ENCODE assay signal across 7 mouse cellular contexts in genomic region chr7:105482426-105482825, GRCm38 (mm10). TPM values are rescaled to one million over a fixed set of nuclear protein-coding genes. Genes with fewer than 3 reads are reported as not detected.
DNase-seq lines count a peak whose midpoint lies in the region; ATAC-seq and TF ChIP-seq lines count a peak whose summit lies in the region.

No protein-coding gene starts in this region.

- peak overlapping the region; percentile 71; the same call in 1 of the 2 replicates for H3K9ac ChIP-seq in forebrain, embryonic 15.5 days (replicated peaks)
- peak overlapping the region; percentile 83 for H3K9ac ChIP-seq in limb, embryonic 14.5 days (ENCODE audit: low read depth, low read length, severe bottlenecking)
- H3K9ac ChIP-seq in neural tube, embryonic 13.5 days, result peak overlapping the region; percentile 82

- peak overlapping the region; percentile 62 for H3K27ac ChIP-seq in forebrain, embryonic 15.5 days (replicated peaks)
- H3K27ac ChIP-seq in hindbrain, embryonic 10.5 days, result peak overlapping the region; percentile 89
- H3K27ac ChIP-seq in limb, embryonic 14.5 days (replicated peaks; ENCODE audit: low read depth, low read length), result peak overlapping the region; percentile 89
- peak overlapping the region; percentile 80 for H3K27ac ChIP-seq in neural tube, embryonic 13.5 days (replicated peaks)

- H3K4me1 ChIP-seq in forebrain, embryonic 15.5 days, result peaks cover 20% of the 10 kb centered on the region
- peaks cover 36% of the 10 kb centered on the region for H3K4me1 ChIP-seq in hindbrain, embryonic 10.5 days (replicated peaks)
- 0 out of 2 replicates have a peak, but pooled peaks cover 9% of the 10 kb centered on the region for H3K4me1 ChIP-seq in limb, embryonic 14.5 days (ENCODE audit: control insufficient read depth, insufficient read depth, low read length)
- H3K4me1 ChIP-seq in neural tube, embryonic 13.5 days (replicated peaks), result peaks cover 34% of the 10 kb centered on the region

- H3K4me3 ChIP-seq in forebrain, embryonic 15.5 days, result peak overlapping the region; percentile 49
- H3K4me3 ChIP-seq in hindbrain, embryonic 10.5 days, result peak overlapping the region; percentile 58
- H3K4me3 ChIP-seq in limb, embryonic 14.5 days (replicated peaks; ENCODE audit: low read length), result peak overlapping the region; percentile 53
- H3K4me3 ChIP-seq in neural tube, embryonic 13.5 days, result peak overlapping the region; percentile 48

- DNase-seq in embryo, embryonic 11 days, result peak; percentile 47
- DNase-seq in hindbrain, embryonic 10.5 days (ENCODE audit: low spot score), result no peak
- peak; percentile 81 for DNase-seq in limb, embryonic 14.5 days (ENCODE audit: low spot score)
- no peak for DNase-seq in B cell, adult 2 months

- no peaks in the 10 kb centered on the region for H3K9me3 ChIP-seq in forebrain, embryonic 15.5 days
- H3K9me3 ChIP-seq in hindbrain, embryonic 10.5 days, result no peaks in the 10 kb centered on the region
- H3K9me3 ChIP-seq in limb, embryonic 14.5 days (ENCODE audit: control insufficient read depth, low read length), result no peaks in the 10 kb centered on the region
- H3K9me3 ChIP-seq in neural tube, embryonic 13.5 days, result no peaks in the 10 kb centered on the region

- no peak for TF ChIP-seq POLR2A in limb, embryonic 14.5 days (IDR thresholded peaks at IDR 0.05; ENCODE audit: borderline replicate concordance, extremely low read depth, insufficient read depth, insufficient read length)

- H3K4me2 ChIP-seq in forebrain, embryonic 15.5 days (replicated peaks), result peak overlapping the region; percentile 89
- H3K4me2 ChIP-seq in limb, embryonic 14.5 days (replicated peaks; ENCODE audit: low read depth, low read length, severe bottlenecking), result peak overlapping the region; percentile 90
- peak overlapping the region; percentile 87 for H3K4me2 ChIP-seq in neural tube, embryonic 13.5 days

- 52% methylated on average over 8 of the region's 8 CpGs for WGBS in forebrain, embryonic 15.5 days
- WGBS in hindbrain, embryonic 10.5 days, result 46% methylated on average over 8 of the region's 8 CpGs
- WGBS in limb, embryonic 14.5 days, result 23% methylated on average over 8 of the region's 8 CpGs
- 50% methylated on average over 8 of the region's 8 CpGs for WGBS in neural tube, embryonic 13.5 days

- no peaks in the 10 kb centered on the region for H3K27me3 ChIP-seq in forebrain, embryonic 15.5 days
- H3K27me3 ChIP-seq in hindbrain, embryonic 10.5 days (ENCODE audit: insufficient read depth, poor library complexity, severe bottlenecking), result peaks cover 25% of the 10 kb centered on the region
- no peaks in the 10 kb centered on the region for H3K27me3 ChIP-seq in limb, embryonic 14.5 days (ENCODE audit: control insufficient read depth, insufficient read depth, low read length)
- H3K27me3 ChIP-seq in neural tube, embryonic 13.5 days, result 0 out of 2 replicates have a peak, but pooled peaks cover 11% of the 10 kb centered on the region

- peak; percentile 53 for ATAC-seq in forebrain, embryonic 15.5 days (replicated peaks)
- peak; percentile 83 for ATAC-seq in limb, embryonic 14.5 days (ENCODE audit: low FRiP score, low read depth)
- ATAC-seq in neural tube, embryonic 13.5 days (ENCODE audit: low read depth), result peak; percentile 28; the same call in 1 of the 2 replicates
- no peak for ATAC-seq in CD4-positive, CD25-positive, alpha-beta regulatory T cell, adult 4 months

- H3K36me3 ChIP-seq in forebrain, embryonic 15.5 days, result no peaks in the 10 kb centered on the region
- no peaks in the 10 kb centered on the region for H3K36me3 ChIP-seq in hindbrain, embryonic 10.5 days
- no peaks in the 10 kb centered on the region for H3K36me3 ChIP-seq in limb, embryonic 14.5 days (ENCODE audit: control insufficient read depth, insufficient read depth, low read length)
- H3K36me3 ChIP-seq in neural tube, embryonic 13.5 days, result no peaks in the 10 kb centered on the region

RNA-seq across cellular contexts. Expression of gene Cavin3, which starts 0.3 kb away (rescaled TPM):
- 24.2 and 25.5 TPM in 2 replicates for polyA plus RNA-seq in forebrain, embryonic 15.5 days (2015; fragmentation: Nextera tagmentation; extraction: Ambion mirVana)
- polyA plus RNA-seq in hindbrain, embryonic 10.5 days (2016; fragmentation: Nextera tagmentation; extraction: Ambion mirVana), result 23.0 and 32.2 TPM in 2 replicates
- 60.5 and 65.0 TPM in 2 replicates for polyA plus RNA-seq in limb, embryonic 14.5 days (2012; rRNA removed)
- 104 and 113 TPM in 2 replicates for polyA plus RNA-seq in limb, embryonic 14.5 days (2014; fragmentation: Nextera tagmentation; extraction: Ambion mirVana)
- 30.8 and 31.6 TPM in 2 replicates for polyA plus RNA-seq in neural tube, embryonic 13.5 days (2015; fragmentation: Nextera tagmentation; extraction: Ambion mirVana)
- under 1 TPM in 1 of 2 experiments, not detected in 1; 0.19 TPM for polyA plus RNA-seq in CD4-positive, CD25-positive, alpha-beta regulatory T cell, adult 4 months (2017; shearing (Covaris generic))

RNA-seq across cellular contexts. Expression of gene Cckbr, which starts 56.9 kb away (rescaled TPM):
- polyA plus RNA-seq in forebrain, embryonic 15.5 days (2015; fragmentation: Nextera tagmentation; extraction: Ambion mirVana), result 1.5 TPM in 2 replicates
- 0.49 and 0.60 TPM in 2 replicates for polyA plus RNA-seq in hindbrain, embryonic 10.5 days (2016; fragmentation: Nextera tagmentation; extraction: Ambion mirVana)
- polyA plus RNA-seq in limb, embryonic 14.5 days (2012; rRNA removed), result 0.03 TPM in 1 of 2 replicates, not detected in the other
- not detected in 2 replicates for polyA plus RNA-seq in limb, embryonic 14.5 days (2014; fragmentation: Nextera tagmentation; extraction: Ambion mirVana)
- polyA plus RNA-seq in neural tube, embryonic 13.5 days (2015; fragmentation: Nextera tagmentation; extraction: Ambion mirVana), result 2.1 and 2.5 TPM in 2 replicates
- polyA plus RNA-seq in CD4-positive, CD25-positive, alpha-beta regulatory T cell, adult 4 months (2017; shearing (Covaris generic)), result not detected

Comparison
In these comparisons a context has a peak if more than half of its experiments do, and no peak if none do; other contexts are left out.
1. DNase-seq: peak in embryo, embryonic 11 days (single experiment) and limb, embryonic 14.5 days (single experiment); none in hindbrain, embryonic 10.5 days (single experiment) and B cell, adult 2 months (0 of 2).
2. RNA of gene Cavin3, which starts 0.3 kb away (polyA plus RNA-seq): 60.5 to 113 TPM in limb, embryonic 14.5 days, 23.0 to 32.2 TPM in hindbrain, embryonic 10.5 days, 30.8 to 31.6 TPM in neural tube, embryonic 13.5 days and 24.2 to 25.5 TPM in forebrain, embryonic 15.5 days; 0.19 TPM in CD4-positive, CD25-positive, alpha-beta regulatory T cell, adult 4 months; every median in the first group is over 10 times any median in the second.
3. Peak in every context shown above with its lines, with median percentiles within 50 percentile points of each other: H3K27ac ChIP-seq, H3K4me2 ChIP-seq, H3K4me3 ChIP-seq and H3K9ac ChIP-seq.